Mouse (Mus musculus): ENCODE data around the gene Nectin3. TPM values are rescaled to one million over a fixed set of nuclear protein-coding genes. Genes with fewer than 3 reads are reported as not detected.

Gene Nectin3
- polyA plus RNA-seq, 1 experiment = 9.4 TPM

DNA sequence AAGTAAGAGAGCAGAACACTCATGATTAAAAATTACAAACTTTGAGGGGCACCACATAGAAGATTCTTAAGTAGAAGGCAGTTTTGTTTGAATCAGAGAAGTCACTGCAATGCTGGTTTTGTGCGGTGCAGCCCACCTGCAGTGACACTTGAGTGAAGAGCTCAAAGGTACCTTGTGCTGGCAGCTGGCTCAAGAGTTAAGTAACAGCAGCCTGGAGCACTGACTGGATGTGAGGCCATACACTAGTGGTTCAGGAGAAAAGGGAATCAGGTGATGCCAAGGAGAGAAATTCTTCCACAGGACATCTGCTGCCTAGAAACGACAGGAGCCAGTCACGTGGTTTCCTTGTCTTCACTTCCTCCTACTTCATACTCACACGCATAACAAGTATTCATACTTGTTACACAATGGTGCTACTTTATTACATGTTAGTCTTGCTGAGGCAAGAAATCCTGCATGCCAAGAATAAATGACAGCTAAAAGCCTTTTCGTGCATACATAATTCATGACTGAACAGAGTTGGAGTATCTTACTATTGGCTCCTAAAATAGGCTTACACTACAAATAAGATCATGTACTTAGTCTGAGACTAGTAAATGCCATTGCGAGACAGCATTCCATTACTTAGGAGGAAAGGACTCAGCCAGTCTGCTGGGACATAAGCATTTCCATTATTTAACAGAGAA lies 88.1 kb downstream of the Nectin3 start:
- Histone ChIP-seq H3K4me1 (ENCODE audit: control insufficient read depth, insufficient read depth, low read length) (no peaks in the 10 kb centered on the region), H3K27ac (ENCODE audit: insufficient read depth, low read length) (no peak overlapping the region), H3K27me3 (ENCODE audit: control insufficient read depth, insufficient read depth, low read length) (no peaks in the 10 kb centered on the region), H3K4me3 (replicated peaks; ENCODE audit: insufficient read depth, low read depth, low read length) (no peak overlapping the region)
- WGBS = 63% methylated on average over 6 of the region's 6 CpGs
- no peak for TF ChIP-seq CTCF (IDR thresholded peaks at IDR 0.05; ENCODE audit: borderline replicate concordance, insufficient read depth, low read depth, low read length)
- TF ChIP-seq POLR2A (IDR thresholded peaks at IDR 0.05; ENCODE audit: borderline replicate concordance, insufficient read depth, low read length) = no peak
- DNase-seq = no peak

DNA sequence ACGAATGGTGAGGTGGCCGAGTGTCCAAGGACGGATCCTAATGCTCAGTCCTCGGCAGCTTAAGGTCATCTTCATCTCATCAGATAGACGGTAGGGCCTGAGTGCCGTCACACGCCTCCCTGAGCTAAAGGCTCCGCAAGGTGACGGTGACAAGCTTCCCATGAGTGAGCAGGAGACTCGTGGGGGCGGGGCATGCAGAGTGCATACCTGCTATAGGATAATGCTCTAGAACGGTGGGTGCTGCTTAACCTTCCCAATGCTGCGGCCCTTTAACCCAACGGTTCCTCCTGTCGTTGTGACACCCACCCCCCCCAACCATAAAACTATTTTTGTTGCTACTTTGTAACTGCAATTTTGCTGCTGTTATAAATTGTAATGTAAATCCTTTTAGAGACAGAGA lies 90.3 kb downstream of the Nectin3 start:
- no peaks in the 10 kb centered on the region for H3K27me3 ChIP-seq (ENCODE audit: control insufficient read depth, insufficient read depth, low read length)
- H3K4me3 ChIP-seq (replicated peaks; ENCODE audit: insufficient read depth, low read depth, low read length) = no peak overlapping the region
- DNase-seq = no peak
- no peak overlapping the region for H3K27ac ChIP-seq (ENCODE audit: insufficient read depth, low read length)
- H3K4me1 ChIP-seq (ENCODE audit: control insufficient read depth, insufficient read depth, low read length) = no peaks in the 10 kb centered on the region
- TF ChIP-seq CTCF (IDR thresholded peaks at IDR 0.05; ENCODE audit: borderline replicate concordance, insufficient read depth, low read depth, low read length) (no peak), POLR2A (IDR thresholded peaks at IDR 0.05; ENCODE audit: borderline replicate concordance, insufficient read depth, low read length) (no peak)
- 94% methylated on average over 15 of the region's 15 CpGs for WGBS

DNA sequence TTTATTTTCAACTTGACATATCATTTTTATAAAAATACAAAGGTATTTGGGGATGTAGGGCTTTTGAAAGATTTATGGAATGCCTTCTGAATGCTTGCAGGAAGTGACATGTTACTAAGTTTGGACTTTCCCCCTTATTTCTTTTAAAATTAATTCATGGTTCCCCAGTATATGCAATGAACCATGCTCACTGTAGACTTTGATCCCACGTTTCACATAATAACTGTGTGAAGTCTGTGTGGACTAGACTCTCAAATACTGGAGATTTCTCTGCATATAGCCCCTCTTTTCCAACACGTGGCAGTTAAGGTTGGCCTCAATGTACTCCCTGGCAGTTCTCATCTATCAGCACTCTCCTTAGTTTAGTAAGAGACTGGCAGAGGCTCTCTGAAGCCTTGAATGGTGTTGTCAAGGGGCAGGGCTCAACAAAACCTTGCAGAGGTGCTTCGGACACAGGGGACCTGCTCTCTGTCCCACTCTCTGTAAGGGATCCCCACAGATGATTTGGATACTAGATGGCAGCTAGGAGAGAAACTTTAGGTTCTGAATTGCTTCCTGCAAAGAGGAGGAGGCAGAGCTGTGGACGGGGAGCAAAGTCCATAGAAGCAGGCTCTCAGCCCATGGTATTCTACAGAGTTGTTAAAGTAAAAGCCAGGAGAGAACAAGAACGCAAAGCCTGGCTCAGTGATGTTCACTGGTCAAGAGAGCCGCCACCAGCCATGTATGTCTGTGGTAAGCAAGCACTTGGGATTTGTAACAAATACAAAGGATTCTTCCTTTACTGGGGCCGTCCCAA lies 91.3 kb downstream of the Nectin3 start:
- H3K4me3 ChIP-seq (replicated peaks; ENCODE audit: insufficient read depth, low read depth, low read length) = no peak overlapping the region
- H3K27me3 ChIP-seq (ENCODE audit: control insufficient read depth, insufficient read depth, low read length) = no peaks in the 10 kb centered on the region
- no peak for DNase-seq
- H3K4me1 ChIP-seq (ENCODE audit: control insufficient read depth, insufficient read depth, low read length) = no peaks in the 10 kb centered on the region
- no peak overlapping the region for H3K27ac ChIP-seq (ENCODE audit: insufficient read depth, low read length)
- WGBS = 89% methylated on average over 7 of the region's 7 CpGs
- no peak for TF ChIP-seq POLR2A (IDR thresholded peaks at IDR 0.05; ENCODE audit: borderline replicate concordance, insufficient read depth, low read length)
- TF ChIP-seq CTCF (IDR thresholded peaks at IDR 0.05; ENCODE audit: borderline replicate concordance, insufficient read depth, low read depth, low read length) = no peak

DNA sequence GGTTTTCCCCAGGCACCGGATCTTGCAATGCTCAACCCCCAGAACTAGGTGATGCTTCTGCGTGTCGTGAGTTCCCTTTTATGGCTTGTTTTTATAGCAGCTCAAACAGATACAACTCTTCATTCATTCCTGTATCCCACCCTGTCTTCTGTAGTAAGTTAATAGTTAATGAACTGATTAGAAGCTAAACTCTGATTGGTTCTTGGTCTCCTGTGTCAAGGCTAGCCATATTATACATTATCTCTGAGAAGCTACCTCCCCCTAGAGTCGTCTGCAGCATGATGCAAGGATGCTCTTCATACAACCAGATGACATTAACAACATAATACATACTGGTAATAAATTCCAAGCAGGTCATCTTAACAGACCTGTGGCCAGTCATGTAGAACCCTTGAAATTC lies 100.4 kb downstream of the Nectin3 start:
- no peak overlapping the region for H3K4me3 ChIP-seq (replicated peaks; ENCODE audit: insufficient read depth, low read depth, low read length)
- no peaks in the 10 kb centered on the region for H3K4me1 ChIP-seq (ENCODE audit: control insufficient read depth, insufficient read depth, low read length)
- no peak for DNase-seq
- no peak for TF ChIP-seq CTCF (IDR thresholded peaks at IDR 0.05; ENCODE audit: borderline replicate concordance, insufficient read depth, low read depth, low read length)
- no peak for TF ChIP-seq POLR2A (IDR thresholded peaks at IDR 0.05; ENCODE audit: borderline replicate concordance, insufficient read depth, low read length)
- H3K27ac ChIP-seq (ENCODE audit: insufficient read depth, low read length) = no peak overlapping the region
- 89% methylated on average over 4 of the region's 4 CpGs for WGBS
- no peaks in the 10 kb centered on the region for H3K27me3 ChIP-seq (ENCODE audit: control insufficient read depth, insufficient read depth, low read length)

DNA sequence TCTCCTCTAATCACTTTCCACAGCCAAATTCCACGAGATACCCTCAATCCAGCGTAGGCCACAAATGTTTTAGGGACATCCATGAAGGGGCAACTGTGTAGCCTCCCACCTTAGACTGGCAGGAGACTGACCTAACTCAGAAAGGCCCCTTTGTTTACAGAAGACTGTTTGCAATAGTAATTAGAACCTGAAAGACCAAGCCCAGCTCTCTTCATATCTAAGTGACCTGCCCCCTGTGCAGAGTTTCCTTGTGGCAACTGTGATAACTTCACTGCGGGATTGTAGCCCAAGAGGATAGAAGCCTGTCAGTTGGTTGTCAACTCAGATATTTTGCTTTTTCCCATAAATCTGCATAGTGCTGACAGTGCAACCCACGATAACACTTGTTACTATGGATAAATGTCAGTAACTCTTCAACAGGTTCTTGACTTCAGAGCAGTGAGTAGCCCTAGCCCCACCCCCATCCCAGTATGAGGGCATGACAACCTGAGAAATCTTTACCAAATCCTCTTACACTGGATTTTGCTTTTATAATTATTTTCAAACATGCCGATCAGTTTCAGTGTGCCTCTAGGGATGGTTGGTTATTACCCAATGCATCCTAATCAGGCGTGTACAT lies 108.8 kb downstream of the Nectin3 start:
- no peak for DNase-seq
- Histone ChIP-seq H3K27ac (ENCODE audit: insufficient read depth, low read length) (no peak overlapping the region), H3K27me3 (ENCODE audit: control insufficient read depth, insufficient read depth, low read length) (no peaks in the 10 kb centered on the region), H3K4me3 (replicated peaks; ENCODE audit: insufficient read depth, low read depth, low read length) (no peak overlapping the region), H3K4me1 (ENCODE audit: control insufficient read depth, insufficient read depth, low read length) (no peaks in the 10 kb centered on the region; the same call in 1 of the 2 replicates)
- WGBS = 84% methylated on average over 6 of the region's 6 CpGs
- TF ChIP-seq CTCF (IDR thresholded peaks at IDR 0.05; ENCODE audit: borderline replicate concordance, insufficient read depth, low read depth, low read length) (no peak), POLR2A (IDR thresholded peaks at IDR 0.05; ENCODE audit: borderline replicate concordance, insufficient read depth, low read length) (no peak)

DNA sequence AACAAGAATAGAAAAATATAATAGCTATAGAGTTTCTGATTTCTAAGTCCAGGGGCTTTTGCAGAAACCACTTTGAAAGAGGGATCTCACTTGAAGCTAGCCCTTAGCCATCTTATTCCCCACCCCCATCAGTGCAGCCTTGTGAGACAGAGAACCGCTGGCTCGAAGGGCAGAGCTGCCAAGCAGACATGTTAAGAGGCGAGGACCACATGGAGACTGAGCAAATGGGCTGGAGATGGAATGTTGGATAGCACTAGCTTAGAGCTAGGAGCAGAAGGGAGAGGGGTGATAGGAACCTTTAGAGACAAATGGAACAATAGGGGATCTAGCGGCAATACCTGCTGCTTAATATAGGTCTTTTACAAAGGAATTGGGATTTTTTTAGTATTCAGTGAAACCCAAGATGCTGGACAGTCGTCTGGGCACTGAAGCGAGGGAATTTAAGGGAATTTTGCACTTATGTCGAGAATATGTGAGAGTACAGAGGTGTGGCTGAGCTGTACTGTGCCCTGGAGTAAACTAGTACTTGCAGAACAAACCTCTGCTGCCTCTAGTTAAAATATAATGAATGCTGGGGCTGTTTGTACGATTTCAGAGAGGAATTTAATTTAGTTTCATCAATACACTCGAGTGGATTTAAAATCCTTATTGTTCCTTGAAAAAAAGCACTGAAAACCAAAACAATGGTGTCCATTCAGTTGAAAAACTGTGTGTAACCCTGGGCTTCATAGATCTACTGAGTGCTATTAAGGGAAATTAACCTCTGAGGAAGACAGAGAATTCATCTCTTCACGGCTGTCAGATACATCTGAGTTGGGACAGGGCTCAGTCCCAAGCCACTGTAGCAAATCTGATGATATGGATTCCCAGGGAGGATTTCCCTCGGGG lies 109.6 kb downstream of the Nectin3 start:
- DNase-seq = no peak
- peaks cover 5% of the 10 kb centered on the region for H3K4me1 ChIP-seq (ENCODE audit: control insufficient read depth, insufficient read depth, low read length)
- TF ChIP-seq POLR2A (IDR thresholded peaks at IDR 0.05; ENCODE audit: borderline replicate concordance, insufficient read depth, low read length) = no peak
- no peak for TF ChIP-seq CTCF (IDR thresholded peaks at IDR 0.05; ENCODE audit: borderline replicate concordance, insufficient read depth, low read depth, low read length)
- no peak overlapping the region for H3K27ac ChIP-seq (ENCODE audit: insufficient read depth, low read length)
- WGBS = 58% methylated on average over 11 of the region's 11 CpGs
- no peaks in the 10 kb centered on the region for H3K27me3 ChIP-seq (ENCODE audit: control insufficient read depth, insufficient read depth, low read length)
- no peak overlapping the region for H3K4me3 ChIP-seq (replicated peaks; ENCODE audit: insufficient read depth, low read depth, low read length)

DNA sequence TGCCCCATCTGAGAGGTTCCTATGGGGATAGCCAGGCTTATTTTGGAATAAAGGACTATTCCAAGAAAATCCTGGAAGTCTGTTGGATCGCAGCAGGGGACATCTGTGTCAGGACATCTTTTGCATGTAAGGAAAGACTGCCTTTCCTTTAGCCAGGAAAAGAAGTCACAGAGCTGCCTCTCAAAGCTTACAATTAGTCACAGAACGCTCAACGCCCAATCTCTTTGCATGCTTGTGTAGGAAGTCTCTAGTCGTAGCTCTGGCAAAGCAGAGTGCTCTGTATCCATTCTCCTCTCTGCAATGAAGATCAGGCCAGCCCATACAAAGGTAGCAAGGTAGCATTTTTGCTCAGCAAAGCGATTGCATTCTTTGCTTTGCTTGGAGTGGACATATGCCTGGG lies 114.0 kb downstream of the Nectin3 start:
- Histone ChIP-seq H3K4me1 (ENCODE audit: control insufficient read depth, insufficient read depth, low read length) (peaks cover 5% of the 10 kb centered on the region), H3K4me3 (replicated peaks; ENCODE audit: insufficient read depth, low read depth, low read length) (no peak overlapping the region), H3K27ac (ENCODE audit: insufficient read depth, low read length) (no peak overlapping the region), H3K27me3 (ENCODE audit: control insufficient read depth, insufficient read depth, low read length) (no peaks in the 10 kb centered on the region)
- DNase-seq = no peak
- WGBS = 39% methylated on average over 5 of the region's 5 CpGs
- TF ChIP-seq CTCF (IDR thresholded peaks at IDR 0.05; ENCODE audit: borderline replicate concordance, insufficient read depth, low read depth, low read length) = no peak
- no peak for TF ChIP-seq POLR2A (IDR thresholded peaks at IDR 0.05; ENCODE audit: borderline replicate concordance, insufficient read depth, low read length)
